Mouse (Mus musculus) urinary bladder, postnatal 10 days (tissue): Measurements from ENCODE around the gene Wasf3.
"Not testable (repeated sequence)": the region's sequence is repeated elsewhere in the genome, so short reads cannot be mapped to it uniquely, and the experiment has no call there.

ENCODE experiments used
- DNase-seq: peaks from one replicate; pipeline ENCODE4 v3.0.0; 2022; ENCODE audit warnings: low spot score

Wasf3 gene

DNA sequence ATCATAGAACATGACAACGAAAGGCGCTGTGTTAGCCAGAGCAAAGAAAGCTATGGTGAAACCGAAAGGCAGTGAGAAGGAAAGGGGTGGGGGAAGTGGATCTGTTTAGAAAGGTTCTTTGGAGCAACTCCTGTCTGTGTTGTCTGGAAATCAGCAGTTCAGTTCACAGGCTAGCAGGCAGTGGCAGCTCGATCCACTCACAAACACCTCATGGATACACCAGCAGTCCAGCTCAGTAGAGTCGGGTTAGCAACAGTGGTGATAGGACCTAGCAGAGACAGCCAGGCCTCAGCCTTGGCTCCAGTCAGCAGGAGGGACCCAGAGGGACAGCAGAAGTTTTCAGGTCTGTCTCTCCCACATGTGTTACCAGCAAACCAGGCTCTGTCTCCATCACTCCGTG lies 16.2 kb downstream of the Wasf3 start:
- not testable (repeated sequence) for DNase-seq

- DNase-seq: no peak
These were observed 17.5 kb downstream of the Wasf3 start for GRCm38 (mm10) chr5:146402311-146402710.

GRCm38 (mm10) chr5:146403923-146404322 lies 19.1 kb downstream of the Wasf3 start:
- DNase-seq: no peak

DNA sequence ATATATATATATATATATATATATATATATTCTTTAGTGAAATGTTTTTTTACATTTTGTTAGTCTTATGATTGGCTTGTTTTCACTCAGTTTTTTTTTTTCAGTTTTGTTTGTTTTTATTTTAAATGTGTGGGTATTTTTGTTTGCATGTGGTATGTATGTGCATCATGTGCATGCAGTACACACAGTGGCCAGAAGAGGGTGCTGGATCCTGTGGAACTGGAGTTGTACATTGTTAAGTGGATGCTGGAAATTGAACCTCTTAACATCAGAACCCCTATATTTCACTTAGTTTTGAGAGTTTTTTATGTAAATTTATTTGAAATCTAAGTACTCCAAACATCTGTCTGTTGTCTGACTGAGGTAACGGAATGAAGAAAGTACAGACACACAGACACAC lies 21.3 kb downstream of the Wasf3 start:
- DNase-seq: no peak

GRCm38 (mm10) chr5:146407791-146408190 lies 23.0 kb downstream of the Wasf3 start:
- no peak for DNase-seq

- DNase-seq: no peak
These were observed 23.8 kb downstream of the Wasf3 start for GRCm38 (mm10) chr5:146408604-146409003.

DNA sequence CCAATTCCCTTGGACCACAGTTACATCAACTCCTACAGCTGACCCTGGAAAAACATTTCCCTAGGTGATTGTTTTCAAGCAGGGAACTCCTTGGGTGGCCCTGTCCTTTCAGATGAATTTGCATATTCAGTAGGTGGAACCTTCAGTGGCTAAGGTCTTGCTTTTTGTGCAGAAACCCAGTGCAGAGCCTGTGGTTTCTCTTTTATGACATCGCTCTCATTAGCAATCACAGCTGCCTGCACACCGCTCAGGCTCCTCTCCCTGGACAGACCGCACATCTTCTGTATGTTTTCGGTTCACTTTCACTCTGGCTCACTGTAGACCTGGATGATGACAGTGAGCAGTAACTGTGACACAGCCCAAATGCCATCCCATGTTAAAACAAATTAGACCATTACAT lies 26.0 kb downstream of the Wasf3 start:
- DNase-seq: no peak

DNA sequence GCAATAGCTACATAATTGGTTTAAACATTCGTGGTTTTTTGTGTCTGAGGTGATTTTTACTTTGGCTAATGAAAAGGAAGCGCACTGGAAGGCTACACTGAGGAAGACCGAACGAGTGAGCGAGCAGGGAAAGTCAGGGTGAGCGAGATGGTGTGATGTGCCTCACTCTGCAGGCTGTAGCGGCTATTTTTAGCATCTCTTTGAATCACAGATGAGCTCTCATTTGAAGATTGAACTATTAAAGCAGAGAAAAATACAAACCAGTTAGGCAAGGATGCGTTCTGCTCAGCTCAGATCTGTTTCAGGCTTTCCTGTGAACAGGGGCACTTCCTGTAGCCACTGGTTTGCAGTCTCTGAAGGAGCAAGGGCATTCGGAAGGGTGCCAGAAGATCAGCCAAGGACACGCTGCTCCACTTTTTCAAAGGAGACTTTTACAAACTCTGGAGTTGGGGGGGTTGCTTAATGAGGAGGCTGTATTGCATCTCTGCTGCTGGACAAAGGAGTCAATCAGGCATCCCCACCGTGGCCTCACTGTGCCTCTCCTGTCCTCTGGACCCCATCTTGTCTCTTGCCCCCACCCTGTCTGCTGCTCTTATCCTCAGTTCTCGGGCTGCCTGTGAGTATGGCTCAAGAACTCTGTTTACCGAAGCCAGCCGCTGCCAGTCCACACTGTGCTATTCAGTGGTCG lies 28.1 kb downstream of the Wasf3 start:
- no peak for DNase-seq

GRCm38 (mm10) chr5:146414611-146415010 lies 29.8 kb downstream of the Wasf3 start:
- no peak for DNase-seq

DNA sequence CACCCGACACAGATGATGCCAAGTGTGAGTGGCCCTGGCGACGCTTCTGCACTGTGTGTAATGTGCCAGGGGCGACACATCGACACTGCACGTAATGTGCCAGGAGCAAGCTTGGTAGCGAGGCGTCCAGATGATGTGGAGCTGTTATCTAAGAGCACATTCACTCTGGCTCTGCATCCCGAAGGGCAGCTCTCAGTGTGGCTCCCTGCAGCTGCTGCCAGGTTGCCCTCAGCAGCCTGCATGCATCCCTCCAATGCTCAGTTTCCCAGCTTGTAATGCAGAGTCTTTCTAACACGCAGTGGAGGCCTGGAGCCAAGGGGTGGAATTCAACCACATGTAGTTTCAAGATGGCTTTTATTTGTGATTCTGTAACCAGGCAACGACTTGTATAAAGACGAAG lies 30.4 kb downstream of the Wasf3 start:
- DNase-seq: no peak

DNA sequence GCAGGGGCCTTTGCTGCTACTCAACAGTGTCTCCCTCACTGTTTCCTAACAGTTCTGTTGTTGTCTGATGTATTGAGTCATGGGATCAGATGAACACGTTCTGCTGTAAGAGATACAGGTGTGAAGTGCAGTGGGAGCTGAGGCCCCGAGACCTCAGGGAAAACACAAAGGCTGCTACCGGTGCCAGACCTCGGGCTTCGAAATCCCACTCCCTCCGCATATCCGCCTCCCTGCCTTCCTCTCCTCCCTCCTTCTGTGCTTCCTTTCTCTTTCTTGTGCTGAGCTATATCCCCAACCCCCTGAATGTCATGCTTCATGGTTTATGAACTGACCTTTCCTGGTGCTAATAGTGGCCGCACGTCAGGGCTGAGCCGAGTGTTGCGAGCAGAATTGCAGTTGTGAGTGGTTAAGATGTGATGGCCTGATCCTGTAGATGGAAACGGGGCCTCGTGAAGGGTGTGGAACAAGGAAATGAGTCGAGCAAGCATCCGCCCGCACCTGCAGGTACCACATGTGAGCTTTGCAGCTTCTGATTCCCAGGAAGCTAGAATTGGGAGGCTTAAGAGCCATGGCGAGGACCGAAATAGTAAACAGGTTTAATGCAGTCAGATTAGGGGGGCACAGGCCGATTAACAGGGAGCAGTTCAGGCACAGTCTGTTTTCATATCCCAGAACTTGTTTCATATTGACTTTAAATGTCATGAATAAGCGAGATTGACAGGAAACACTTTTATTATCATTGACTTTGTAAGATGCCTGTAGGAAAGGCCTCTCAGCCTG lies 31.7 kb downstream of the Wasf3 start:
- no peak for DNase-seq

GRCm38 (mm10) chr5:146418092-146418491 lies 33.3 kb downstream of the Wasf3 start:
- no peak for DNase-seq

GRCm38 (mm10) chr5:146420081-146420480 lies 35.3 kb downstream of the Wasf3 start:
- no peak for DNase-seq

- DNase-seq: no peak
These were observed 40.0 kb downstream of the Wasf3 start for GRCm38 (mm10) chr5:146424711-146425326.

- DNase-seq: no peak
These were observed 40.9 kb downstream of the Wasf3 start for GRCm38 (mm10) chr5:146425656-146426055.

DNA sequence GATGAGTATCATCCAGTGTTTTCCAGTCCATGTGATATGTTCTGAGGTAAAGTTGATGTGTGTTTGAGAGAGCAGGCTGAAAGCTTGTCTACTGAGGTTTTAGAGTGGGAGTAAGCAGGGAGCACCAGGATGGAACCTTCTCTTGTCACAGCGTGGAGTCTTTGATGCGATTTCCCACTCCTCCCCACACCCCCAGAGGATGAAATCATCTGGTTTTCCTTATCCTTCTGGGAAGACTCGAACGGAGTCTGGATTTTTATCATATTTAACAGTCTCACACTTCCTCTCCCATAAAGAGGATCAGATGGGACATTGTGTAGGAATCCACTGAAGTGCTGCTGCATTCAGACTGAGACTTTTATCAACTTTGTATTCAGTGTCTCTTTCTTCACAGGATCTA lies 43.3 kb downstream of the Wasf3 start:
- DNase-seq: no peak

GRCm38 (mm10) chr5:146431821-146432220 lies 47.0 kb downstream of the Wasf3 start:
- no peak for DNase-seq

- no peak for DNase-seq
These were observed 47.7 kb downstream of the Wasf3 start for GRCm38 (mm10) chr5:146432476-146432875.

- DNase-seq: no peak
These were observed 50.5 kb downstream of the Wasf3 start for GRCm38 (mm10) chr5:146435316-146435715.

- no peak for DNase-seq
These were observed 52.0 kb downstream of the Wasf3 start for GRCm38 (mm10) chr5:146436796-146437195.

- DNase-seq: no peak
These were observed 54.5 kb downstream of the Wasf3 start for GRCm38 (mm10) chr5:146439152-146439781.

DNA sequence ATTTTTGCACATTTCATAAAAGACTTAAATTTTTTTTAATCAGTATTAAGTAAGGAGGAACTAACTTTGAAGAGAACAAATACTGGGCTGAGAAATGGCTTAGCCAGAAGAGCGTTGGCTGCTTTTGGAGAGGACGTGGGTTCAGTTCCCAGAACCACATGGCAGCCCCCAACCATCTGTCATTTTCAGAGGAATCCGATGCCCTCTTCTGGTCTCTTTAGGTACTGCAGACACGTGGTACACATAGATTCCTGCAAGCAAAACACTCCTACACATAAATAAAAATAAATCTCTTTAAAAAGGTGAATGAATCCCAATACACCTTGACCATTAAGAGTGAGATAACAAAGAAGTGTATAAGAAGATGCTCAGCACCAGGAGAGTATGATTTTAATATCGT lies 55.5 kb downstream of the Wasf3 start:
- DNase-seq: no peak

GRCm38 (mm10) chr5:146442767-146443166 lies 58.0 kb downstream of the Wasf3 start:
- DNase-seq: no peak
